Mouse (Mus musculus) subcutaneous adipose tissue, adult 2 months (tissue): ENCODE measurements around the gene Gpr158. TPM values are rescaled to one million over a fixed set of nuclear protein-coding genes. Genes with fewer than 3 reads are reported as not detected.

Experiments
- polyA plus RNA-seq: library from polyadenylated mRNA; depleted of rRNA; stranded (reverse); fragments of >200 nt; gene quantifications from 2 replicates; pipeline ENCODE4 v1.2.3, GENCODE M21; 2012; ENCODE audit warnings: low replicate concordance; rRNA removed

The Gpr158 gene
- 0.01 TPM in 1 of 2 replicates, not detected in the other for polyA plus RNA-seq

GRCm38 (mm10) chr2:21367345-21368111 lies at the start of gene Gpr158:
TSS of gene Gpr158 (plus strand) at chr2:21367542.

Other genes with a start within 250 kb of the Gpr158 start
- 1.4 TPM in 1 of 2 replicates, not detected in the other for gene Enkur, start 162.2 kb upstream of the Gpr158 start, polyA plus RNA-seq
- 3.9 and 4.3 TPM in 2 replicates for gene Thnsl1, start 161.8 kb upstream of the Gpr158 start, polyA plus RNA-seq